Mouse (Mus musculus) embryonic facial prominence, embryonic 13.5 days (tissue): Measurements from ENCODE around the gene Gm47995. TPM values are rescaled to one million over a fixed set of nuclear protein-coding genes. Genes with fewer than 3 reads are reported as not detected.
A peak's percentile ranks its signal among the peaks of the same experiment; 100 is the strongest.
"Not testable (repeated sequence)": the region's sequence is repeated elsewhere in the genome, so short reads cannot be mapped to it uniquely, and the experiment has no call there.

Source experiments
- ATAC-seq: fragments of 200-750 bp; cut with Nextera tagmentation; 2 replicates; pipeline ENCODE4 v1.8.0; 2017; ENCODE audit warnings: low read depth; ENCODE audit not compliant: insufficient number of reproducible peaks, insufficient read depth, low FRiP score, low TSS enrichment
- H3K27ac ChIP-seq: fragments of 300-500 bp; sonication (generic); 2 replicates; pipeline ENCODE4 v1.5.1; 2015; ENCODE audit warnings: moderate library complexity, mild to moderate bottlenecking, inconsistent platforms
- H3K27me3 ChIP-seq: fragments of 300-500 bp; sonication (generic); 2 replicates; pipeline ENCODE4 v1.6.1; 2015; ENCODE audit warnings: mild to moderate bottlenecking, inconsistent platforms
- H3K36me3 ChIP-seq: fragments of 300-500 bp; sonication (generic); 2 replicates; pipeline ENCODE4 v1.6.1; 2015; ENCODE audit warnings: mild to moderate bottlenecking, inconsistent platforms
- H3K4me1 ChIP-seq: fragments of 300-500 bp; sonication (generic); 2 replicates; pipeline ENCODE4 v1.6.1; 2015; ENCODE audit warnings: inconsistent platforms
- H3K4me2 ChIP-seq: fragments of 300-500 bp; sonication (generic); 2 replicates; pipeline ENCODE4 v1.6.1; 2015; ENCODE audit warnings: moderate library complexity, mild to moderate bottlenecking, inconsistent platforms
- H3K4me3 ChIP-seq: fragments of 300-500 bp; sonication (generic); 2 replicates; pipeline ENCODE4 v1.5.1; 2015; ENCODE audit warnings: mild to moderate bottlenecking, inconsistent platforms
- H3K9ac ChIP-seq: fragments of 300-500 bp; sonication (generic); 2 replicates; pipeline ENCODE4 v1.6.1; 2015; ENCODE audit warnings: mild to moderate bottlenecking, inconsistent platforms
- H3K9me3 ChIP-seq: fragments of 300-500 bp; sonication (generic); 2 replicates; pipeline ENCODE4 v1.6.1; 2016; ENCODE audit warnings: inconsistent platforms
- WGBS: fragments of 180-500 bp; shearing (Covaris S2); methylation state at CpG from one replicate; pipeline ENCODE4 v1.1.7; 2015; ENCODE audit warnings: mixed read lengths; 5-methylcytosine and 5-hydroxymethylcytosine counted together
- polyA plus RNA-seq: library from polyadenylated mRNA; unstranded; fragments of >200 nt; fragmentation: Nextera tagmentation; extraction: Ambion mirVana; gene quantifications from 2 replicates; pipeline ENCODE4 v1.2.1, GENCODE M21; 2015

Gm47995 gene
- polyA plus RNA-seq, 1 experiment from 2014 or later, result not detected

- Histone ChIP-seq H3K9ac (no peak overlapping the region), H3K4me3 (no peak overlapping the region), H3K9me3 (no peaks in the 10 kb centered on the region), H3K27me3 (no peaks in the 10 kb centered on the region), H3K4me2 (no peak overlapping the region), H3K27ac (no peak overlapping the region), H3K36me3 (no peaks in the 10 kb centered on the region), H3K4me1 (no peaks in the 10 kb centered on the region)
- 77% methylated on average over 4 of the region's 4 CpGs for WGBS
- ATAC-seq, result no peak
Observed at GRCm38 (mm10) chr1:151188469-151188868, 9.8 kb upstream of the Gm47995 start.

- not testable (repeated sequence) for H3K9ac ChIP-seq, H3K9me3 ChIP-seq, ATAC-seq, H3K27ac ChIP-seq, H3K36me3 ChIP-seq, H3K4me1 ChIP-seq, H3K4me3 ChIP-seq, H3K4me2 ChIP-seq, H3K27me3 ChIP-seq
- 100% methylated on average over 1 of the region's 7 CpGs for WGBS
Observed at GRCm38 (mm10) chr1:151192075-151192474, 6.2 kb upstream of the Gm47995 start, which contains the start of gene Gm8947. TSS of gene Gm8947 (plus strand) at chr1:151192376.

GRCm38 (mm10) chr1:151192739-151193138, 5.5 kb upstream of the Gm47995 start:
- H3K36me3 ChIP-seq, H3K27ac ChIP-seq, H3K4me1 ChIP-seq, H3K4me2 ChIP-seq, H3K9me3 ChIP-seq, H3K9ac ChIP-seq, H3K27me3 ChIP-seq, H3K4me3 ChIP-seq, ATAC-seq: not testable (repeated sequence)
- 91% methylated on average over 15 of the region's 15 CpGs for WGBS

- H3K27ac ChIP-seq, H3K36me3 ChIP-seq, H3K9ac ChIP-seq, H3K27me3 ChIP-seq, ATAC-seq, H3K4me1 ChIP-seq, H3K9me3 ChIP-seq, H3K4me3 ChIP-seq, H3K4me2 ChIP-seq: not testable (repeated sequence)
- WGBS, result 66% methylated on average over 4 of the region's 4 CpGs
Observed at GRCm38 (mm10) chr1:151195986-151196385, 2.3 kb upstream of the Gm47995 start.

- H3K27me3 ChIP-seq, H3K4me3 ChIP-seq, H3K9ac ChIP-seq, H3K4me2 ChIP-seq, H3K27ac ChIP-seq, ATAC-seq, H3K4me1 ChIP-seq, H3K36me3 ChIP-seq, H3K9me3 ChIP-seq: not testable (repeated sequence)
- 76% methylated on average over 3 of the region's 3 CpGs for WGBS
Observed at GRCm38 (mm10) chr1:151196690-151197089, 1.6 kb upstream of the Gm47995 start.

GRCm38 (mm10) chr1:151200620-151201019, 2.4 kb downstream of the Gm47995 start:
- not testable (repeated sequence) for H3K4me3 ChIP-seq, H3K4me2 ChIP-seq, H3K27me3 ChIP-seq, H3K9ac ChIP-seq, H3K4me1 ChIP-seq, H3K9me3 ChIP-seq, H3K27ac ChIP-seq, H3K36me3 ChIP-seq
- ATAC-seq, result peak; percentile 67; the same call in 1 of the 2 replicates

GRCm38 (mm10) chr1:151202771-151203170, 4.5 kb downstream of the Gm47995 start:
- not testable (repeated sequence) for H3K4me3 ChIP-seq, H3K4me2 ChIP-seq, H3K9me3 ChIP-seq, H3K36me3 ChIP-seq, ATAC-seq, H3K4me1 ChIP-seq, H3K27ac ChIP-seq, H3K9ac ChIP-seq, H3K27me3 ChIP-seq
- 88% methylated on average over 4 of the region's 5 CpGs for WGBS

- H3K27ac ChIP-seq, H3K9ac ChIP-seq, ATAC-seq, H3K4me1 ChIP-seq, H3K4me3 ChIP-seq, H3K36me3 ChIP-seq, H3K9me3 ChIP-seq, H3K4me2 ChIP-seq, H3K27me3 ChIP-seq: not testable (repeated sequence)
- no CpG with 5 or more reads among the region's 6 CpGs for WGBS
Observed at GRCm38 (mm10) chr1:151203818-151204217, 5.6 kb downstream of the Gm47995 start, which contains the start of gene 3110040M04Rik. TSS of gene 3110040M04Rik (plus strand) at chr1:151204121.

- H3K36me3 ChIP-seq, H3K9me3 ChIP-seq, H3K4me2 ChIP-seq, H3K27me3 ChIP-seq, H3K4me1 ChIP-seq, H3K9ac ChIP-seq, H3K27ac ChIP-seq, H3K4me3 ChIP-seq: not testable (repeated sequence)
- WGBS, result 72% methylated on average over 4 of the region's 5 CpGs
- ATAC-seq, result peak; percentile 37; the same call in 1 of the 2 replicates
Observed at GRCm38 (mm10) chr1:151208493-151208892, 10.2 kb downstream of the Gm47995 start.

GRCm38 (mm10) chr1:151208944-151209343, 10.7 kb downstream of the Gm47995 start:
- not testable (repeated sequence) for H3K27me3 ChIP-seq, H3K9me3 ChIP-seq, H3K9ac ChIP-seq, H3K4me3 ChIP-seq, H3K36me3 ChIP-seq, H3K4me1 ChIP-seq, H3K27ac ChIP-seq, ATAC-seq, H3K4me2 ChIP-seq

- not testable (repeated sequence) for ATAC-seq, H3K4me3 ChIP-seq, H3K9me3 ChIP-seq, H3K27me3 ChIP-seq, H3K4me1 ChIP-seq, H3K4me2 ChIP-seq, H3K9ac ChIP-seq, H3K27ac ChIP-seq, H3K36me3 ChIP-seq
- 84% methylated on average over 5 of the region's 8 CpGs for WGBS
Observed at GRCm38 (mm10) chr1:151209824-151210355, 11.6 kb downstream of the Gm47995 start, which contains the start of gene Gm47996. TSS of gene Gm47996 (plus strand) at chr1:151210131.

- not testable (repeated sequence) for H3K9ac ChIP-seq, H3K27ac ChIP-seq, H3K4me2 ChIP-seq, H3K9me3 ChIP-seq, H3K4me3 ChIP-seq, H3K27me3 ChIP-seq, ATAC-seq, H3K36me3 ChIP-seq, H3K4me1 ChIP-seq
- 89% methylated on average over 5 of the region's 5 CpGs for WGBS
Observed at GRCm38 (mm10) chr1:151211666-151212065, 13.4 kb downstream of the Gm47995 start.

- WGBS, result 71% methylated on average over 2 of the region's 2 CpGs
- H3K27ac ChIP-seq, result no peak overlapping the region
Observed at GRCm38 (mm10) chr1:151214862-151215261, 16.6 kb downstream of the Gm47995 start.

More at GRCm38 (mm10) chr1:151214862-151215261, 16.6 kb downstream of the Gm47995 start:
- Histone ChIP-seq H3K9me3 (no peaks in the 10 kb centered on the region), H3K27me3 (no peaks in the 10 kb centered on the region), H3K4me2 (no peak overlapping the region), H3K36me3 (no peaks in the 10 kb centered on the region), H3K4me1 (peaks cover 9% of the 10 kb centered on the region; the same call in 1 of the 2 replicates), H3K4me3 (no peak overlapping the region), H3K9ac (no peak overlapping the region)
- no peak for ATAC-seq
